Mouse (Mus musculus) limb, embryonic 10.5 days (tissue): ENCODE results near the gene Nebl. TPM values are rescaled to one million over a fixed set of nuclear protein-coding genes. Genes with fewer than 3 reads are reported as not detected.
A peak's percentile ranks its signal among the peaks of the same experiment; 100 is the strongest.

ENCODE experiments used
- DNase-seq: peaks from one replicate; pipeline ENCODE4 v3.0.0-alpha.2; 2017; ENCODE audit warnings: low spot score
- H3K27ac ChIP-seq: fragments of 300-500 bp; sonication (generic); 2 replicates; pipeline ENCODE4 v1.5.1; 2016; ENCODE audit warnings: mild to moderate bottlenecking
- H3K27me3 ChIP-seq: fragments of 300-500 bp; sonication (generic); 2 replicates; pipeline ENCODE4 v1.6.1; 2016; ENCODE audit warnings: low read depth, mild to moderate bottlenecking; ENCODE audit not compliant: poor library complexity, severe bottlenecking
- H3K36me3 ChIP-seq: fragments of 300-500 bp; sonication (generic); 2 replicates; pipeline ENCODE4 v1.6.1; 2016; ENCODE audit warnings: mild to moderate bottlenecking, moderate library complexity
- H3K4me1 ChIP-seq: fragments of 300-500 bp; sonication (generic); 2 replicates; pipeline ENCODE4 v1.6.1; 2016
- H3K4me3 ChIP-seq: fragments of 300-500 bp; sonication (generic); 2 replicates; pipeline ENCODE4 v1.5.1; 2016; ENCODE audit warnings: mild to moderate bottlenecking, moderate library complexity
- H3K9me3 ChIP-seq: fragments of 300-500 bp; sonication (generic); replicated peaks from 2 replicates; pipeline ENCODE4 v1.6.1; 2016; ENCODE audit warnings: mild to moderate bottlenecking
- WGBS: fragments of 180-500 bp; shearing (Covaris S2); methylation state at CpG from one replicate; pipeline ENCODE4 v1.1.7; 2016; 5-methylcytosine and 5-hydroxymethylcytosine counted together
- polyA plus RNA-seq: library from polyadenylated mRNA; unstranded; fragments of >200 nt; fragmentation: Nextera tagmentation; extraction: Ambion mirVana; gene quantifications from 2 replicates; pipeline ENCODE4 v1.2.1, GENCODE M21; 2016

Nebl gene
- polyA plus RNA-seq, 1 experiment from 2014 or later: 4.7 TPM

GRCm38 (mm10) chr2:17575648-17576047 lies 155.6 kb downstream of the Nebl start:
- 78% methylated on average over 3 of the region's 3 CpGs for WGBS
- no peak overlapping the region for H3K27ac ChIP-seq
- H3K4me1 ChIP-seq: no peaks in the 10 kb centered on the region
- H3K9me3 ChIP-seq: no peaks in the 10 kb centered on the region
- H3K4me3 ChIP-seq: no peak overlapping the region
- no peaks in the 10 kb centered on the region for H3K36me3 ChIP-seq
- no peaks in the 10 kb centered on the region for H3K27me3 ChIP-seq
- no peak for DNase-seq

- Histone ChIP-seq H3K36me3 (no peaks in the 10 kb centered on the region), H3K27me3 (no peaks in the 10 kb centered on the region), H3K4me1 (no peaks in the 10 kb centered on the region), H3K9me3 (no peaks in the 10 kb centered on the region), H3K27ac (no peak overlapping the region), H3K4me3 (no peak overlapping the region)
- DNase-seq: no peak
- 71% methylated on average over 2 of the region's 2 CpGs for WGBS
Measured at GRCm38 (mm10) chr2:17571716-17572115, 159.5 kb downstream of the Nebl start.

- Histone ChIP-seq H3K27ac (no peak overlapping the region), H3K27me3 (no peaks in the 10 kb centered on the region), H3K4me3 (no peak overlapping the region), H3K36me3 (no peaks in the 10 kb centered on the region), H3K9me3 (no peaks in the 10 kb centered on the region), H3K4me1 (no peaks in the 10 kb centered on the region)
- 79% methylated on average over 4 of the region's 4 CpGs for WGBS
- DNase-seq: no peak
Measured at GRCm38 (mm10) chr2:17558889-17559742, 172.1 kb downstream of the Nebl start.

- Histone ChIP-seq H3K4me3 (no peak overlapping the region), H3K27ac (no peak overlapping the region), H3K9me3 (no peaks in the 10 kb centered on the region), H3K4me1 (peaks cover 11% of the 10 kb centered on the region), H3K27me3 (no peaks in the 10 kb centered on the region), H3K36me3 (no peaks in the 10 kb centered on the region)
- 27% methylated on average over 4 of the region's 4 CpGs for WGBS
- no peak for DNase-seq
Measured at GRCm38 (mm10) chr2:17549895-17550558, 181.2 kb downstream of the Nebl start.

GRCm38 (mm10) chr2:17546354-17546948 lies 184.8 kb downstream of the Nebl start:
- Histone ChIP-seq H3K4me1 (peaks cover 11% of the 10 kb centered on the region), H3K27ac (no peak overlapping the region), H3K36me3 (no peaks in the 10 kb centered on the region), H3K27me3 (no peaks in the 10 kb centered on the region), H3K4me3 (no peak overlapping the region), H3K9me3 (no peaks in the 10 kb centered on the region)
- DNase-seq: no peak
- 90% methylated on average over 3 of the region's 3 CpGs for WGBS

GRCm38 (mm10) chr2:17539737-17540136 lies 191.5 kb downstream of the Nebl start:
- DNase-seq: no peak
- Histone ChIP-seq H3K9me3 (no peaks in the 10 kb centered on the region), H3K4me1 (no peaks in the 10 kb centered on the region), H3K27ac (no peak overlapping the region), H3K4me3 (no peak overlapping the region), H3K36me3 (no peaks in the 10 kb centered on the region), H3K27me3 (no peaks in the 10 kb centered on the region)
- WGBS: 89% methylated on average over 10 of the region's 10 CpGs

- no peaks in the 10 kb centered on the region for H3K9me3 ChIP-seq
- H3K36me3 ChIP-seq: no peaks in the 10 kb centered on the region
- WGBS: 89% methylated on average over 4 of the region's 4 CpGs
- H3K27ac ChIP-seq: no peak overlapping the region
- no peaks in the 10 kb centered on the region for H3K27me3 ChIP-seq
- H3K4me1 ChIP-seq: no peaks in the 10 kb centered on the region
- DNase-seq: no peak
- no peak overlapping the region for H3K4me3 ChIP-seq
Measured at GRCm38 (mm10) chr2:17538493-17538892, 192.8 kb downstream of the Nebl start.

- Histone ChIP-seq H3K9me3 (no peaks in the 10 kb centered on the region), H3K4me1 (no peaks in the 10 kb centered on the region), H3K4me3 (no peak overlapping the region), H3K36me3 (no peaks in the 10 kb centered on the region), H3K27me3 (no peaks in the 10 kb centered on the region), H3K27ac (no peak overlapping the region)
- WGBS: 88% methylated on average over 12 of the region's 12 CpGs
- DNase-seq: no peak
Measured at GRCm38 (mm10) chr2:17531355-17532105, 199.7 kb downstream of the Nebl start.

- Histone ChIP-seq H3K27me3 (no peaks in the 10 kb centered on the region), H3K9me3 (no peaks in the 10 kb centered on the region), H3K4me1 (peaks cover 31% of the 10 kb centered on the region), H3K4me3 (no peak overlapping the region), H3K36me3 (no peaks in the 10 kb centered on the region), H3K27ac (peak overlapping the region; percentile 30; the same call in 1 of the 2 replicates)
- WGBS: 76% methylated on average over 5 of the region's 5 CpGs
- no peak for DNase-seq
Measured at GRCm38 (mm10) chr2:17525739-17526526, 205.3 kb downstream of the Nebl start.

GRCm38 (mm10) chr2:17525211-17525610 lies 206.1 kb downstream of the Nebl start:
- 67% methylated on average over 4 of the region's 4 CpGs for WGBS
- Histone ChIP-seq H3K36me3 (no peaks in the 10 kb centered on the region), H3K4me1 (peaks cover 31% of the 10 kb centered on the region), H3K27ac (no peak overlapping the region), H3K9me3 (no peaks in the 10 kb centered on the region), H3K4me3 (no peak overlapping the region), H3K27me3 (no peaks in the 10 kb centered on the region)
- no peak for DNase-seq

- 30% methylated on average over 10 of the region's 10 CpGs for WGBS
- no peak overlapping the region for H3K4me3 ChIP-seq
- 0 out of 2 replicates have a peak overlapping the region, but pooled peaks have one; percentile 16 for H3K27ac ChIP-seq
- peak; percentile 49 for DNase-seq
- no peaks in the 10 kb centered on the region for H3K36me3 ChIP-seq
- H3K27me3 ChIP-seq: no peaks in the 10 kb centered on the region
- peaks cover 31% of the 10 kb centered on the region for H3K4me1 ChIP-seq
- no peaks in the 10 kb centered on the region for H3K9me3 ChIP-seq
Measured at GRCm38 (mm10) chr2:17524205-17524978, 206.9 kb downstream of the Nebl start.
